Mouse (Mus musculus) lung, embryonic 14.5 days (tissue): ENCODE data around the gene Tubb4b. TPM values are rescaled to one million over a fixed set of nuclear protein-coding genes. Genes with fewer than 3 reads are reported as not detected.

Experiments used
- ATAC-seq: fragments of 200-750 bp; cut with Nextera tagmentation; 2 replicates; pipeline ENCODE4 v1.8.0; 2017; ENCODE audit warnings: mild to moderate bottlenecking, moderate TSS enrichment, moderate library complexity; ENCODE audit not compliant: insufficient read depth
- DNase-seq: peaks from one replicate; pipeline ENCODE4 v3.0.0-alpha.2; 2015
- H3K27ac ChIP-seq: fragments of 300-500 bp; sonication (generic); 2 replicates; pipeline ENCODE4 v1.5.1; 2014; ENCODE audit warnings: low read depth, mild to moderate bottlenecking, moderate library complexity
- H3K27me3 ChIP-seq: fragments of 300-500 bp; sonication (generic); 2 replicates; pipeline ENCODE4 v1.6.1; 2014; ENCODE audit warnings: low read length, control low read depth; ENCODE audit not compliant: insufficient read depth
- H3K36me3 ChIP-seq: fragments of 300-500 bp; sonication (generic); 2 replicates; pipeline ENCODE4 v1.6.1; 2014; ENCODE audit warnings: control low read depth; ENCODE audit not compliant: insufficient read depth
- H3K4me1 ChIP-seq: fragments of 300-500 bp; sonication (generic); 2 replicates; pipeline ENCODE4 v1.6.1; 2014; ENCODE audit warnings: antibody characterized with exemption, control low read depth; ENCODE audit not compliant: insufficient read depth
- H3K4me2 ChIP-seq: fragments of 300-500 bp; sonication (generic); 2 replicates; pipeline ENCODE4 v1.6.1; 2014; ENCODE audit warnings: mild to moderate bottlenecking
- H3K4me3 ChIP-seq: fragments of 300-500 bp; sonication (generic); 2 replicates; pipeline ENCODE4 v1.5.1; 2014; ENCODE audit warnings: low read depth, low read length
- H3K9ac ChIP-seq: fragments of 300-500 bp; sonication (generic); 2 replicates; pipeline ENCODE4 v1.6.1; 2014
- H3K9me3 ChIP-seq: fragments of 300-500 bp; sonication (generic); 2 replicates; pipeline ENCODE4 v1.6.1; 2016; ENCODE audit warnings: low read depth, low read length, control low read depth
- CTCF ChIP-seq: IDR thresholded peaks from 2 replicates; pipeline ENCODE4 v1.5.1; 2016; ENCODE audit warnings: antibody characterized with exemption, low read depth
- WGBS: fragments of 180-500 bp; shearing (Covaris S2); extraction: QIAGEN DNeasy Blood & Tissue Kit; methylation state at CpG from one replicate; pipeline ENCODE4 v1.1.7; 2014; 5-methylcytosine and 5-hydroxymethylcytosine counted together
- polyA plus RNA-seq: library from polyadenylated mRNA; unstranded; fragments of >200 nt; fragmentation: Nextera tagmentation; extraction: Ambion mirVana; gene quantifications from 2 replicates; pipeline ENCODE4 v1.2.1, GENCODE M21; 2014

The Tubb4b gene
- polyA plus RNA-seq, 1 experiment from 2014 or later, result 610 TPM

GRCm38 (mm10) chr2:25244144-25244543 is 19.6 kb upstream of the Tubb4b start:
- 91% methylated on average over 4 of the region's 4 CpGs for WGBS
- Histone ChIP-seq H3K9ac (no peak overlapping the region), H3K4me1 (0 out of 2 replicates have a peak, but pooled peaks cover 4% of the 10 kb centered on the region), H3K36me3 (peaks cover 28% of the 10 kb centered on the region), H3K27ac (no peak overlapping the region), H3K27me3 (peaks cover 23% of the 10 kb centered on the region), H3K4me3 (no peak overlapping the region), H3K9me3 (no peaks in the 10 kb centered on the region), H3K4me2 (no peak overlapping the region)
- ATAC-seq, result no peak
- no peak for TF ChIP-seq CTCF
- DNase-seq, result no peak

GRCm38 (mm10) chr2:25243342-25243741 is 18.8 kb upstream of the Tubb4b start:
- no peak for TF ChIP-seq CTCF
- Histone ChIP-seq H3K27ac (no peak overlapping the region), H3K4me2 (no peak overlapping the region), H3K4me3 (no peak overlapping the region), H3K27me3 (peaks cover 23% of the 10 kb centered on the region), H3K9ac (no peak overlapping the region), H3K4me1 (0 out of 2 replicates have a peak, but pooled peaks cover 4% of the 10 kb centered on the region), H3K36me3 (peaks cover 22% of the 10 kb centered on the region), H3K9me3 (no peaks in the 10 kb centered on the region)
- ATAC-seq, result no peak
- no peak for DNase-seq
- 64% methylated on average over 8 of the region's 8 CpGs for WGBS

DNA sequence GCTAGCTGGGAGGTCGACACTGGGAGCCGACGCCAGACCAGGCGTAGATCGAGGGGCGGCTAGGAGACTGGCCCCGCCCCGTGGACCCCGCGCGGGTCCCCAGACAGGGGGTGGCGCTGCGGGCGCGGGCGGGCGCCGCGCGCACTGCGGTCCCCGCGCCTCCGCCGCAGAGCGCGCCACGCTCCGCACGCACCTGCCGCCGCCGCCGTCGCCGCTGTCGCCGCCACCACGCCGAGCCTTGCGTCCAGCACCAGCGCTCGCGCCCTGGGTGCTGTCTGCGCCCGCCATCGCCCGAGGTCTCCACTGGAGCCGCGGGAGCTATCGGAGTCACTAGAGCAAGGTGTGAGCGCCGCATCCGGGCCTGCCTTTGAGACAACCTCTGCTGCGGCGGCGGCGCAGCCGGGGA is 17.6 kb upstream of the Tubb4b start, which contains the start of the genes Rnf208 and Cysrt1:
Gene Rnf208, plus strand, starts transcription at position 155 of the 406 bp plus-strand sequence.
Gene Cysrt1, minus strand, starts transcription at position 352 of the 406 bp plus-strand sequence.
- Histone ChIP-seq H3K36me3 (peaks cover 11% of the 10 kb centered on the region; the same call in 1 of the 2 replicates), H3K9me3 (no peaks in the 10 kb centered on the region), H3K27ac (no peak within 1 kb of the TSS), H3K9ac (peak within 1 kb of the TSS; percentile 60), H3K4me1 (0 out of 2 replicates have a peak, but pooled peaks cover 4% of the 10 kb centered on the region), H3K4me2 (peak within 1 kb of the TSS; percentile 93), H3K27me3 (peaks cover 23% of the 10 kb centered on the region), H3K4me3 (peak within 1 kb of the TSS; percentile 49)
- DNase-seq (no peak), ATAC-seq (no peak)
- no peak for TF ChIP-seq CTCF
- WGBS, result 1% methylated on average over 59 of the region's 59 CpGs

GRCm38 (mm10) chr2:25241438-25241775 is 16.9 kb upstream of the Tubb4b start:
- TF ChIP-seq CTCF, result no peak
- ATAC-seq (peak; percentile 21; the same call in 1 of the 2 replicates), DNase-seq (no peak)
- H3K36me3 ChIP-seq, result peaks cover 10% of the 10 kb centered on the region; the same call in 1 of the 2 replicates
- H3K27me3 ChIP-seq, result peaks cover 23% of the 10 kb centered on the region
- H3K4me1 ChIP-seq, result 0 out of 2 replicates have a peak, but pooled peaks cover 4% of the 10 kb centered on the region
- H3K27ac ChIP-seq, result no peak overlapping the region
- H3K4me3 ChIP-seq, result peak overlapping the region; percentile 49; the same call in 1 of the 2 replicates
- H3K4me2 ChIP-seq, result peak overlapping the region; percentile 93
- 8% methylated on average over 6 of the region's 6 CpGs for WGBS
- H3K9ac ChIP-seq, result no peak overlapping the region
- no peaks in the 10 kb centered on the region for H3K9me3 ChIP-seq

DNA sequence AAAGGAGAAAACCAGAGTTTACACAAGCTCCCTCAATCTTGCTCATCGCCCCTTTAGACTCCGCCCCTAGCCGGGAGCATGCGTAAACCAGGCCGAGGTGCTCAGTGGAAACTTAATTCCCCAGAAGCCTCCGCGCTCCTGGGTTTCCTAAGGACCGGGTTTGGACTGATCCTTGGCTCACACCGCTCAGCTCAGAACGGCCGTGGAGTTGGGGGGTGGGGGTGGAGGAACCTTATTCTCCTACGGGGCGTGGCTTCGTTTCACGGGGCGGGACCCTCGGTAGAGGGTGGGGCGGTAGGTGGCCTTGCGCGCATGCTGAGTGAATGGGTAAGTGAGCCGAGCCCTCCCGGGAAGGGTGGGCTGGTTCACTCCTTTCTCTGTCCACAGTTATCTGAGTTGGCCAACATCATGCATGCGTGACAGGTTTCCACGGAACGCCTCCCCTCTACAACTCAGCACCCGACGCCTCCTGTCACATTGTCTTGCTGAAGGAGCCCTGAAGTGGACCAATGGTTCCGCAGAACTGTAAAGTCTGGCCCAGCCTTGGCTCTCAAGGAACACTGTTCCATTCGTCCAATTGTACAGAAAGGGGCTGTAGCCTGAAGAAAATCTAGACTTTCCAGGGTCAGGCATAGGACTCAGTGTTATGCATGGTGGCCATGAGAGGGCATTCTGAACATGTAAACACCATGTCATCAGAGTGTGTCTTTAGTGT is 16.4 kb upstream of the Tubb4b start:
- Histone ChIP-seq H3K27me3 (peaks cover 23% of the 10 kb centered on the region), H3K9ac (peak overlapping the region; percentile 48), H3K4me3 (peak overlapping the region; percentile 49), H3K4me1 (0 out of 2 replicates have a peak, but pooled peaks cover 4% of the 10 kb centered on the region), H3K27ac (0 out of 2 replicates have a peak overlapping the region, but pooled peaks have one; percentile 46), H3K36me3 (peaks cover 5% of the 10 kb centered on the region; the same call in 1 of the 2 replicates), H3K9me3 (no peaks in the 10 kb centered on the region), H3K4me2 (peak overlapping the region; percentile 93)
- WGBS, result 1% methylated on average over 29 of the region's 29 CpGs
- ATAC-seq, result peak; percentile 83
- peak; percentile 87 for DNase-seq
- TF ChIP-seq CTCF, result no peak

- Histone ChIP-seq H3K4me3 (peak overlapping the region; percentile 49), H3K9me3 (no peaks in the 10 kb centered on the region), H3K27me3 (peaks cover 23% of the 10 kb centered on the region), H3K36me3 (no peaks in the 10 kb centered on the region), H3K4me1 (0 out of 2 replicates have a peak, but pooled peaks cover 4% of the 10 kb centered on the region), H3K27ac (peak overlapping the region; percentile 46; the same call in 1 of the 2 replicates), H3K4me2 (peak overlapping the region; percentile 93), H3K9ac (peak overlapping the region; percentile 48)
- no peak for DNase-seq
- 50% methylated on average over 8 of the region's 8 CpGs for WGBS
- ATAC-seq, result peak; percentile 19; the same call in 1 of the 2 replicates
- no peak for TF ChIP-seq CTCF
These were observed 15.8 kb upstream of the Tubb4b start for GRCm38 (mm10) chr2:25240310-25240709.

DNA sequence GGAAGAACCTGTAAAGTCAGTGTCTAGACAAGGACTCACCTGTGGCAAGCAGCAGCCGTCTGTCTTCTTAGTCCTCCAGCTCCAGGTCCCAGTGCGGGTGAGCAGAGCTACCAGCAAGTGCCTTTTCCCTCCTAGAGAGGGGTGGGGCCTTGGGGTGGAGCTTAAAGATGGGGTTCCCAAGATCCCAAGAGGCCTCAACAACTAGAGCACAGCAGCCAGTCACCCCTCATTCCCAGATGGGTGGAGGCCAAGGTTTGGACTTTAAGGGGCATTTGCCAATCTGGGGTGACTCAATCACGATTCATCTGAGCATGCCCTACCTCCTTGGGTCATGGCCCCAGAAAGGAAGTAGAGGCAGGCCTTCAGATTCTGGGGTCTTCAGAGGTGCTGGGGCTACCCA is 15.3 kb upstream of the Tubb4b start:
- DNase-seq, result no peak
- Histone ChIP-seq H3K4me3 (no peak overlapping the region), H3K4me1 (0 out of 2 replicates have a peak, but pooled peaks cover 4% of the 10 kb centered on the region), H3K27ac (no peak overlapping the region), H3K36me3 (no peaks in the 10 kb centered on the region), H3K4me2 (no peak overlapping the region), H3K9ac (no peak overlapping the region), H3K27me3 (peaks cover 23% of the 10 kb centered on the region), H3K9me3 (no peaks in the 10 kb centered on the region)
- 81% methylated on average over 3 of the region's 3 CpGs for WGBS
- TF ChIP-seq CTCF, result no peak
- no peak for ATAC-seq
